Mouse (Mus musculus): ENCODE measurements around the gene Hacd2. TPM values are rescaled to one million over a fixed set of nuclear protein-coding genes. Genes with fewer than 3 reads are reported as not detected.

Hacd2 gene
- polyA plus RNA-seq (2015; fragmentation: Nextera tagmentation; extraction: Ambion mirVana), result 132 and 144 TPM in 2 replicates

- Histone ChIP-seq H3K27ac (peak within 1 kb of the TSS; percentile 86), H3K4me3 (peak within 1 kb of the TSS; percentile 99), H3K36me3 (no peaks in the 10 kb centered on the region), H3K9ac (peak within 1 kb of the TSS; percentile 82), H3K27me3 (peaks cover 15% of the 10 kb centered on the region; the same call in 1 of the 2 replicates), H3K9me3 (no peaks in the 10 kb centered on the region), H3K4me1 (no peaks in the 10 kb centered on the region), H3K4me2 (peak within 1 kb of the TSS; percentile 61)
- ATAC-seq (ENCODE audit: insufficient number of reproducible peaks, low FRiP score, low TSS enrichment, low read depth), result peak; percentile 97
- WGBS, result under 1% methylated on average over 94 of the region's 97 CpGs
These were observed at the start of gene Hacd2 for GRCm38 (mm10) chr16:35022242-35023137. Gene Hacd2, plus strand, starts transcription at chr16:35022428.

- Histone ChIP-seq H3K27me3 (peaks cover 3% of the 10 kb centered on the region; the same call in 1 of the 2 replicates), H3K4me1 (0 out of 2 replicates have a peak, but pooled peaks cover 6% of the 10 kb centered on the region), H3K9me3 (no peaks in the 10 kb centered on the region), H3K9ac (no peak overlapping the region), H3K27ac (no peak overlapping the region), H3K4me3 (no peak overlapping the region), H3K36me3 (no peaks in the 10 kb centered on the region), H3K4me2 (no peak overlapping the region)
- WGBS, result 57% methylated on average over 12 of the region's 12 CpGs
- ATAC-seq (ENCODE audit: insufficient number of reproducible peaks, low FRiP score, low TSS enrichment, low read depth), result no peak
These were observed 49.8 kb upstream of the Hacd2 start for GRCm38 (mm10) chr16:34972471-34972870.

- Histone ChIP-seq H3K4me3 (no peak overlapping the region), H3K9me3 (no peaks in the 10 kb centered on the region), H3K4me1 (0 out of 2 replicates have a peak, but pooled peaks cover 6% of the 10 kb centered on the region), H3K9ac (no peak overlapping the region), H3K36me3 (no peaks in the 10 kb centered on the region), H3K4me2 (no peak overlapping the region), H3K27me3 (no peaks in the 10 kb centered on the region), H3K27ac (no peak overlapping the region)
- ATAC-seq (ENCODE audit: insufficient number of reproducible peaks, low FRiP score, low TSS enrichment, low read depth), result no peak
- WGBS, result 42% methylated on average over 2 of the region's 2 CpGs
These were observed 46.7 kb upstream of the Hacd2 start for GRCm38 (mm10) chr16:34975544-34975943.

GRCm38 (mm10) chr16:34976630-34977029 lies 45.6 kb upstream of the Hacd2 start:
- ATAC-seq (ENCODE audit: insufficient number of reproducible peaks, low FRiP score, low TSS enrichment, low read depth), result no peak
- Histone ChIP-seq H3K36me3 (no peaks in the 10 kb centered on the region), H3K27ac (no peak overlapping the region), H3K4me1 (0 out of 2 replicates have a peak, but pooled peaks cover 6% of the 10 kb centered on the region), H3K9me3 (no peaks in the 10 kb centered on the region), H3K9ac (no peak overlapping the region), H3K4me3 (no peak overlapping the region), H3K27me3 (no peaks in the 10 kb centered on the region), H3K4me2 (no peak overlapping the region)
- WGBS, result 82% methylated on average over 13 of the region's 13 CpGs

DNA sequence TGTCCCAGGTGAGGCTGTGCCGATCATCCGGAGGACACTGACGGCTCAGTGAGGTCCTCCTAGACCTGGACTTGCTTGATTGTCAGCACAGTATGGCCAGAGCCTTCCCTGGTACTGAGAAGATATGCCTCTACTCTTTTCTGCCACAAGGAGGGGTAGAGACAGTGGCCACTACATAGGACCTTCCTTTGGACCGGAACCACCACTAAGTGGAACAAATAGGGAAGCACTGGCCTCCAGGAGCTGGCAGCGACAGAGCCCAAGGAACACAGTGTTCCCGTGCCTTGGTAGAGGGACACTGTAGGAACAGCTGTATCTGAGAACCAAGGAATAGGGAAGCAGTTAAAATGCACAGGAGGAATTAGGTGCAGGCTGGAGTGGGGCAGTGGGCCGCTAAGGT lies 44.2 kb upstream of the Hacd2 start:
- no peak overlapping the region for H3K4me3 ChIP-seq
- H3K36me3 ChIP-seq, result no peaks in the 10 kb centered on the region
- WGBS, result 89% methylated on average over 7 of the region's 7 CpGs
- H3K9ac ChIP-seq, result no peak overlapping the region
- no peak overlapping the region for H3K4me2 ChIP-seq
- H3K27ac ChIP-seq, result no peak overlapping the region
- no peaks in the 10 kb centered on the region for H3K27me3 ChIP-seq
- H3K4me1 ChIP-seq, result peaks cover 9% of the 10 kb centered on the region; the same call in 1 of the 2 replicates
- no peak for ATAC-seq (ENCODE audit: insufficient number of reproducible peaks, low FRiP score, low TSS enrichment, low read depth)
- no peaks in the 10 kb centered on the region for H3K9me3 ChIP-seq

DNA sequence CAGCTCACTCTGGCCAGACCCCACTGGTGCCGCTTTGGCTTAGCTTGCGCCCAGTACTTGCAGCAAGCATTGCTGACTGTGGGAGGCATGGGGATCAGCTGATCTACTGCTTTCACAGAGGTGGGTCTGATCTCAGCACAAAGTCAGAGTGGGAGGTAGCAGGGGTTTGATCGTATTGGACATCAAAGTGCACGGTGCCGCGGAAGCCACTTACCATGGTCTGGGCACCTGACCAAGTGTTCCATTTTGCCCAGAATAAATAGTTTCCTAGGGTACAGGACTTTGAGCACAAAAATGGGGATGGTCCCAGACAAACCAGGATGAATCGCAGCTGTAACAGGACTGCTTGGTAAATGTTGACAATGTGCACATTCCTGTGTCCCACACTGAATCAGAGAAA lies 41.2 kb upstream of the Hacd2 start:
- Histone ChIP-seq H3K4me3 (no peak overlapping the region), H3K36me3 (no peaks in the 10 kb centered on the region), H3K4me2 (no peak overlapping the region), H3K27ac (no peak overlapping the region), H3K9me3 (no peaks in the 10 kb centered on the region), H3K27me3 (no peaks in the 10 kb centered on the region), H3K9ac (no peak overlapping the region), H3K4me1 (peaks cover 3% of the 10 kb centered on the region; the same call in 1 of the 2 replicates)
- no peak for ATAC-seq (ENCODE audit: insufficient number of reproducible peaks, low FRiP score, low TSS enrichment, low read depth)
- 82% methylated on average over 7 of the region's 7 CpGs for WGBS

- Histone ChIP-seq H3K27ac (0 out of 2 replicates have a peak overlapping the region, but pooled peaks have one; percentile 5), H3K36me3 (no peaks in the 10 kb centered on the region)
These were observed 37.8 kb upstream of the Hacd2 start for GRCm38 (mm10) chr16:34984203-34985030.

DNA sequence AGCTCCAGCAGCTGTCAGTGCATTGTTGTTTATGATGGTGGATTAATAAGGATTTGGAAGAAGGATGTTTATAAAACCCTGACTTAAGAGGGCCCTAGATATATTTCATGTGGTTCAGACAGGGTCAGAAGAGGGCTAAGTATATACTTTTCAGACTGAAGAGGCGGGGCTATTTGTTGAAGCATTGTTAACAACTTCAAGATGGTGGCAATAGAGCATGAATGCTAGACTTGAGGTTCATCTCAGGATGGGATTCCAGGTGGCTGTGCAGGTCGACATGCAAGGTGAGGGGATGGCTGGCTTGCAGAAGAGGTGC lies 37.2 kb upstream of the Hacd2 start:
- Histone ChIP-seq H3K36me3 (no peaks in the 10 kb centered on the region), H3K27me3 (0 out of 2 replicates have a peak, but pooled peaks cover 3% of the 10 kb centered on the region), H3K27ac (0 out of 2 replicates have a peak overlapping the region, but pooled peaks have one; percentile 5), H3K4me3 (no peak overlapping the region), H3K4me1 (peaks cover 3% of the 10 kb centered on the region; the same call in 1 of the 2 replicates), H3K4me2 (no peak overlapping the region), H3K9ac (no peak overlapping the region), H3K9me3 (no peaks in the 10 kb centered on the region)
- 74% methylated on average over 2 of the region's 2 CpGs for WGBS
- ATAC-seq (ENCODE audit: insufficient number of reproducible peaks, low FRiP score, low TSS enrichment, low read depth), result no peak

More at GRCm38 (mm10) chr16:34984203-34985030, 37.8 kb upstream of the Hacd2 start:
- ATAC-seq (ENCODE audit: insufficient number of reproducible peaks, low FRiP score, low TSS enrichment, low read depth), result no peak
- Histone ChIP-seq H3K4me1 (peaks cover 3% of the 10 kb centered on the region; the same call in 1 of the 2 replicates), H3K27me3 (0 out of 2 replicates have a peak, but pooled peaks cover 3% of the 10 kb centered on the region), H3K9ac (no peak overlapping the region), H3K4me3 (no peak overlapping the region), H3K9me3 (no peaks in the 10 kb centered on the region), H3K4me2 (no peak overlapping the region)
- 44% methylated on average over 11 of the region's 11 CpGs for WGBS

- WGBS, result 88% methylated on average over 13 of the region's 13 CpGs
- ATAC-seq (ENCODE audit: insufficient number of reproducible peaks, low FRiP score, low TSS enrichment, low read depth), result no peak
These were observed 35.9 kb upstream of the Hacd2 start for GRCm38 (mm10) chr16:34986211-34986825.

GRCm38 (mm10) chr16:34991365-34991764 lies 30.9 kb upstream of the Hacd2 start:
- 53% methylated on average over 3 of the region's 3 CpGs for WGBS
- Histone ChIP-seq H3K36me3 (no peaks in the 10 kb centered on the region), H3K4me3 (no peak overlapping the region), H3K4me2 (no peak overlapping the region), H3K9me3 (no peaks in the 10 kb centered on the region), H3K27ac (no peak overlapping the region), H3K9ac (no peak overlapping the region), H3K4me1 (peaks cover 17% of the 10 kb centered on the region), H3K27me3 (0 out of 2 replicates have a peak, but pooled peaks cover 3% of the 10 kb centered on the region)
- ATAC-seq (ENCODE audit: insufficient number of reproducible peaks, low FRiP score, low TSS enrichment, low read depth), result no peak

More at GRCm38 (mm10) chr16:34986211-34986825, 35.9 kb upstream of the Hacd2 start:
- H3K9me3 ChIP-seq, result no peaks in the 10 kb centered on the region
- H3K27ac ChIP-seq, result no peak overlapping the region
- no peak overlapping the region for H3K4me2 ChIP-seq
- H3K27me3 ChIP-seq, result 0 out of 2 replicates have a peak, but pooled peaks cover 3% of the 10 kb centered on the region
- H3K9ac ChIP-seq, result no peak overlapping the region
- no peak overlapping the region for H3K4me3 ChIP-seq
- H3K4me1 ChIP-seq, result peaks cover 4% of the 10 kb centered on the region
- no peaks in the 10 kb centered on the region for H3K36me3 ChIP-seq

DNA sequence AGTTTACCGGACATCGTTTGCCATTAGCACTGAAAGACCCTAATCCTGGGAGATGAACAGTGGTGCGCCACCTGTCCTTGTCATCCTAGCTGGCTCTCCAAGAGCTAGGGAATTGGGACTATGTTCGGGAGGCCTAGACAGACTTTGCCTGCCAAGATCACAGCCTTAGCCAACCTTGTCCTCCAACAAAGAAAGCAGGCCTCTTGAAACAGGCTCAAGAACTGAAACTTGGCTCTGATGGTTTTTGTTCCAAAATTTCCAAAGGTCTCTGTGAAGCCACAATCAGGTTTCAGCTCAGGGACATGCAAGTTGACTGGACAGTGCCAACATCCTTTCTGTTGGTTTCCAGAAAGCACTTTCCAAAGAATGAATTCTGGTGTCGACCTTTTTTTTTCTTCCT lies 29.4 kb upstream of the Hacd2 start:
- Histone ChIP-seq H3K9me3 (no peaks in the 10 kb centered on the region), H3K27me3 (0 out of 2 replicates have a peak, but pooled peaks cover 3% of the 10 kb centered on the region), H3K9ac (no peak overlapping the region), H3K27ac (no peak overlapping the region), H3K4me1 (peaks cover 17% of the 10 kb centered on the region), H3K4me3 (no peak overlapping the region), H3K36me3 (no peaks in the 10 kb centered on the region), H3K4me2 (no peak overlapping the region)
- 81% methylated on average over 5 of the region's 5 CpGs for WGBS
- no peak for ATAC-seq (ENCODE audit: insufficient number of reproducible peaks, low FRiP score, low TSS enrichment, low read depth)

Data from limb, embryonic 15.5 days (tissue).